Mouse (Mus musculus): ENCODE measurements at regions not wholly inside any gene's neighbourhood (a gene's known extent, or its start where the extent isn't known, plus 50 kb on each side); places are given as distances from the start of the nearest gene placed in this dataset.
A peak's percentile ranks its signal among the peaks of the same experiment; 100 is the strongest.

DNA sequence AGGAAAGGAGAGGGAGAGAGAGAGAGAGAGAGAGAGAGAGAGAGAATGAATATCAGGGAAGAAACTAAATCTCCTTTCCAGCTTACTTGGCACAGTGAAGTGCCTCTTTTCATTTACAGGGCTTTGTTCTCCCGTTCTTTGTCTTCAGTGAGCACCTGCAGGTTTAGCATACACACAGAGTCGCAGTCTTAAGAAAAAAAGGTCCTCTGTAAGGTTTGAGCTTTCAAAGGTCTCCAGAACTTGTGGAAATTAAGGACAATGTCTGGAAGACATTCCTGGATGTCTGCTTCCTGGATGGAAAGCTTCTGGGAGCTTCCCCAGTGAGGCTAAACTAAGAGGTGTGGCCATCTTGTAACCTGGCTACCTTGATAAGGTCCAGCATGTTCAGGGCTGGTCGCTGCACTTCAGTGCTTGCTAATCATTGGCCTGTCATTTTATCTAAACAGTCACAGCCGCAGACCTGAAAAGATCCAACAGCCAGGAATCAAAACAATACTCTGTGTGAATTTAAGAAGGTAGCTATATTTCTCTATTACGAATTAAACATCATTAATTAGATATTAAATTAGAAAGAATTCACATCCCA, 113.1 kb upstream of the Ralgapa2 start:
- no peak for DNase-seq

DNA sequence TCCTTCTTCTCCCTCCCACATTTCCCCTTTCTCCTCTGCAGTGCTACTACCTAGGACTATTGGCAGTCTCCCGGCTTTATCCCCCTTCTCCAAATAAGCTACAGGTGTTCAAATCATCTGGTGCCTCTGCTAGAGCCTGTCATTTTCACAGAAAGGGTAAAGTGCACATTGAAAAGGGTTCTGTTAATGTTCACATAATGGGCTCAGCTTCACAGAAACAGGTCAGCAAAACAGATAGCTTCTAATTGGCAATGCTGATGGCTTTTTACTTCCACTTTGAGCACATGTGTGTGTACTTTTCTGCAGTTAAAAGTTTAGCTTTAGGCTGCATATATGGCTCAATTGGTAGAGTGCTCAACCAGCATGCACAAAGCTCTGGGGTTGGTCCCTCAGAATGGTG, 114.4 kb upstream of the Ralgapa2 start:
- DNase-seq = no peak

DNA sequence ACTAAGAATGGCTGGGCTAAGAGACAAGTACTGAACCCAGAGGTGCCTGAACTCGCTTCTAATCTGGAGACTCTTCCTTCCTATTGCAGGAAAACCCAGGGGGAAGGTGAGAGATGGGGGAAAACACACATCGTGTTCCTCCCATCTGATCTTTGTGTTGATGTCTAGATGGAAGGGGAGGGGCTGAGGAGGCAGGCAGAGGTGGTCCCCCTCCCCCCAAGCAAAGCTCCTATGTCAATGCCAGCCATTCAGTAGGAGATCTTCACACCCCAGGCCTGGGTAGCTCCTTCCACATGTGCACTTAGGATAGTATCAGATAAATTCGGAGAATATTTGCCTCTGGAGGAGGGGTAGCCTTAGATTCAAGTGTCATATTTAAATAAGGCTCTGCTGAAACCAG, 118.0 kb upstream of the Ralgapa2 start:
- DNase-seq = no peak

DNA sequence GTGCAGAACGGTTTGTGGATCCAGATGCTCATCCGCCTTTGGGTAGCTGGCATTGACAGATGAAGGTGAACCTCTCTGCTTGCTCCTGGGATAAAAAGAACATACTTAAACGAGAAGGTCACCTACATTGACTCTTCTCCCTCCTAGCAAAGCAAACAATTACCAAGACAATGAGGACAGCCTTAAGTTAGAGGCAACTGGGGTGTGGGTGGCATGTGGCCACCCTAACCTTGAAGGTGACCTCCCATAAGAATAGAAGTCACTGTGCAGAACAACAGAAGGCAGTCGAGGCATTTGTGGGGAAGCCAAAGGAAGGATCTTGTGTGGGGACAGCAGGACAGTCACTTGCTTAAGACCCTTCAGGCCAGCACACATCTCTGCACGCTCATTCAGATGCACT, 119.0 kb upstream of the Ralgapa2 start:
- DNase-seq = no peak

DNA sequence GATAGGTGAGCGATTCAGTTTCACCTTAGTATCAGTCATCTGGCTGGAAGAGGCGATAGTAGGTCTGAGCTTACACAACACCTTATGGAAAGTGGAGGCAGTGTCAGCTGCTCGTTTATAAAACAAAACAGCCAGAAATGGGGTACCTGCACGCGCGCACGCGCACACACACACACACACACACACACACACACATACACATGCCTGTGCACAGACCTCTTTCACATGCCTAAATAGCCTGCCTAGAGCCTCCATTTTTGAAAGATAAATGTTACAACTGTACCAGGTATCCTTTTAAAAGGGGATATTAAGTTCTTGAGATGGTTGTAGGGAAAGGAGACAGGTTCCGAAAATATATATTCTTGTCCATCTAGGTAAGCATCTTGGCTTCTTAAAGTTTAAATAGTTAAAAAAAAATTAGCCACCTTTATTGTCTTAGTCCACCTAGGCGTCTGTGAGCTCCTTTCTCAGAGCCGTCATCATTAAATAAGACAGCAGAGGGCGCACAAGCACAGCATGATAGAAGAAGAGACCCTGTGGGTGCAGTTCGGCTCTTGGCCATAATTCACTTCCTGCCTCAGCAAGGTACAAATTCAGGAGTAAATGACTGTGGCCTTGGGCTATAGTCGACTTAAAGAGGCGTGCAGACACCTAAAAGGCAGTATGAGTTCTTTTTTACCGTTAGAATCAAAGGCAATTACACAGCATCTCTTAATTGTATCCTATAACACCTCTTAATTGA, 121.4 kb upstream of the Ralgapa2 start:
- peak; percentile 26 to 80 for DNase-seq

DNA sequence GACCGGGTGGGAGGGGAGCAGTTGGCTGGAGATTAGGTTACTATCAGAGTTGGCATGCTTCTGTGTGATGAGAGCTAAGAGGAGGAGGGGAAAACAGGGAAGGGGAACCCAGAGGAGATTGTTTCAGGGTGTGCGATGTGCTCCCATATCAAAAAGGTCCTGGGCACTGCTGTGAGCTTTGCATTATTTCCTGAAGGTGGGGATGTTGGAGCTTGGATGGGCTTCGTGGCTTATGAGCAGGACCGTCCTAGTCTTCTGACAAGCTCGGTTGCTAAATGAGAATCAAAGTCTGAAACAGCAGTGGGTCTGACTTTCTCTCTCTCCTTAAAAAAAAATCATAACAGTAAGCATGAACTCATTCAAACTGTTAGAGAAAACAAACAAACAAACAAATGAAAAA, 125.4 kb upstream of the Ralgapa2 start:
- DNase-seq = no peak

DNA sequence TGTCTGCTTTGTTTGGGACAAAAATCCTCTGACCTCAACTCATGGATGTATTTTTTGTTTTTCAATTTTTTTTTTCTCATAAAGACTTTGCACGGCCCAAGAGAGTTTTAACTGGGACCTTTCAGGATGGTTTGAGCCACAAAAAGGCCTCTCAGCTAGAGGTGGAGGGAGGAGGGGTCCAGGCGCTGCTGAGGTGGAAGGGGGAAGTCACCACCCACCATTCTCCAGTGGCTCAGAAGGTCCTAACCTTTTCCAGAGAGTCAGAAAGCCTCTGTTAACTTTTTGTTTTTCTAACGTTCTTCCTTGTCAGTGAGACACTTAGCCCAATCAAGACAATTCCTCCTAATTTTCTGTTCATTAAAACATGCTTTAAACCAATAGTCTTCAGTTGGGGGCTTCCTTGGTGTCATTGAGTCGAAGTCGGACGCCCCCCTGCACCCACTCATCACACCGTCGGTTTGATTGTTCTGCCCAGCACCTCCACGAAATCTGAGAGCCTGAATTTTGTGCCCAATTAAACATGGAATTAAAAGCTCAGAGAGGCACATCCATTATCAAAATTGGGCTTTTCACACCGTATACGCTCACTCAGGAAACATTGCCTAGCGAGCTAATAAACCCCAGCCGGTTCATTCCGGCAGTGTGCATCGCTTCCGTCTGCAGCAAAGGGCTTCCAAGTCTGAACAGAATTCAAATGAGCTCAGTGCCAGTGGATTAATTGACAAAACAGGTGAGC, 134.3 kb upstream of the Ralgapa2 start:
- no peak for DNase-seq

DNA sequence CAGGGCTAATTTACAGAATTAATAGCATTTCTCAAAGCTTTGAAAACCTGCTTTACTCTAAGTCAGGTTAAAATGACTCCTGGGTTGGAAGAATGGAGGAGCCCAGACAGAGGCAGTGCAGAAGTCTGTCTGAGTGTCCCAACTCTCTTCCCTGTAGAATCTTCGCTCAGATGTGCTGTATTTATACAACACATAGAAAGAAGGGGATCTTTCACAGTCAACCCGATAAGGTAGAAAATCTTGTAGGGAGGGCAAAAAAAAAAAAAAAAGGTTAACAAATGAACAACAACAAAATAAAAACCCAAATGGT, 134.8 kb upstream of the Ralgapa2 start:
- no peak for DNase-seq

DNA sequence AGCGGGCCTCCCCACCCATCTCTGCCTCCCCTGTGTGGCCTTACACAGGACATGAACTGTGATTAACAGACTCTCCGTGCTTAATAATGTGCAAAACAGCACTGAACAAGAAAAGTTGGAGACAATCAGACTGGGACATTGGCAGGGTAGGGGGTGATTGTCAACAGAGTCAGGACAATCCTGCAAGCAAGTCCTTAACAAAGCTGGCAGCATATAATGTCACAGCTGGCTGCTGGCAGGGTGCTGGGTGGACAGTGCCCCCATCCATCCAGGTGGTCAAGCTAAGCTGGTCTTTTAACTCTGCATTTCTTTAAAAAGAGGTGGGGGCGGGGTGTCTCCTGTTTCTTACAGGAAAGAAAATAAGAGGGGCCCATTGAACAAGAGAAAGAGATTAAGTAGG, 149.2 kb upstream of the Ralgapa2 start:
- DNase-seq = no peak

DNA sequence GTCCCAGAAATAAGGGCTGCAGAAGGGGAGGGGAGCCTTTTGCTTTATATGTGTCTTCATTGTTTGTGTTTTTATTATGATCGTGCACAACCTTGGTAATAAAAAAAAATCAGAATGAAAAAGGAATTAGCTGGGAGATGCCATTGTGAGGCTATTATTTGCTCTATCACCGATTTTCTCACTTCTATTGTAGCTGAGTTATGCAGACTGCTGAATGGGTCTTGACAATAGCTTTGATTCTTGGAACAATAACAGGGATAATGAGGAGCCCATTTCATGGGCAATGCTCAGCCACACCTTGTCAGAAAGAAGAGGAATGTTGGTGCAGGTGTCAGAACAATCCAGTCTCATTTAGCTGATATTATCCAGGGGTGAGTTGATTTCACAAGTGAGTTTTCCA, 160.6 kb upstream of the Ralgapa2 start:
- DNase-seq = no peak

DNA sequence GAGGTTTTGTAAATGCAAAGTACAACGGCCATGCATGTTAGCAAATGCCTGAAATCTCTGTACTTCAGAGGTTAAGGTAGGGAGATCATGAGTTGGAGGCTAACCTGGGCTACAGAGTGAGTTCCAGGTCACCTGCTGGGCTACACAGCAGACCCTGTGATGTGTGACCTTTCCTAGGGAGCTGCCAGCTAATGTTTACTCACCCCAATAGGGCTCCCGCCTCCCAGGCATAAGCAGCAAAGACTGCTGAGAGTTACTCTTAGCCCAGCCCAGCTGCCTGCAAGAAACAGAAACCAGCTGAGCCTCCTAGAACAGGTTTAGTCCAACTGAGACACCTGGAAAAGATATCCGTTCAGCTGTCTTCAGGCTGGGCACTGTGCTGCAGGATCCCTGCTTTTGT, 169.8 kb upstream of the Ralgapa2 start:
- DNase-seq = no peak

DNA sequence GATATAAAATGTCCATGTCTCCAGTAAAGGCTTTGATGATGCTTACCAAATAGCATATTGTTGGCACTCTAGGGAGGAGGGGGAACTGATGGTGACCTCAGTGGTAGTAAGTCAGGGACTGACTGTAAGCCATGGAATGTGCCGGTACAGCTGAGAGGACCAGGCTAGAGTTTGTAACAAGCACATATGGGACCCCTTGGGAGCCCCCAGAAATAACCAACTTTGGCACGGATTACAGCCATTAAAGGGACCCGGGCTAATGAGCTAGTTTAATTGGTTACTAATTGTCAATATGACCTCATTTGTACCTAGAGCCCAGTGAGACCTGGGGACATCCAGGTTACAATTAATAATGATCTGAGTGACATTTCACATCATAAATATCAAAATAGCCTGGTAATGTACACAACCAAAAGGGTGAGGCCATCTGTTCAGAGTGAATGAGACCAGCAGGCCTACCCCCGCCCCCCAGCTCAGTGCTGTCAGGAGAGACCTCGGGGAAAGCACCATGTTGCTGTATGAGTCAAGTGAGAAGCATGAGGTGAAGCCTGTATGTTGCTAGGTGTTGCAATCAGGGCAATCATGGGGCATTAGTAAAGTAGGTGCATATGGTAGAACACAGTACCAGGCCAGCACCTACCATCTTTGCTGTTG, 169.7 kb upstream of the Kiz start:
- DNase-seq = no peak

DNA sequence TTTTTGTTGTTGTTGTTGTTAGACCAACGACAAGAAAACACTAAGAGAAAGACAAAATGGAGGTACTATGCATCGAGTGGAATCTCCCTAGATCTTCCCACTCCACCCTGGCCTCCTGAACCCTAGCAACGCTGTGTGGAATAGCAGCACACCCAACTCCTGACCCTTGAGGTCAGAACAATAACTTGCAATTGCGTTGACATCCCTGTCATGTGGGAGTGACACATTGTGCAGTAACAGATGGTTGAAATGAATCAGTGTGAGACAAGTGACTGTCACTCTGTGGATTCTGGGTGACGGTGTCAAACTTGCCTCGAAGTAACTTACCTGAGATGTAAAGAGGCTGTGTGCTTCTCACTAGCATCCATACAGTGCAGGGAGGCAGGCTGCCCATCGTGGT, 167.1 kb upstream of the Kiz start:
- DNase-seq = no peak

DNA sequence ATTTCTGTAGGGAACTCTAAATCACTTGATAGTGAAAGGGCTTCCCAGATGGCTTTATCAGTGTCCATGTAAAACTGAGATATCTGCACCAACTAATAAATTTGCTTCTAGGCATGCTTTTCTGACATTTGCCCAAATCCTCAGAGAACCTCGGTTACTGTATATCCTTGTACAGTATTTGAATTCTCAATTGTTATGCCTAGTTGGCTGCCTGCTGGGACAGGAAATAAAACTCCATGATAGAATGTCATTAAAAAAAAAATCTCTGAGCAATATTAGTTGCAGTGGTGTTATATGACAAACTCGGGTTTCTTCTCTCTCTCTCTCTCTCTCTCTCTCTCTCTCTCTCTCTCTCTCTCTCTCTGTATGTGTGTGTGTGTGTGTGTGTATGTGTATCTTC, 162.2 kb upstream of the Kiz start:
- DNase-seq = no peak

DNA sequence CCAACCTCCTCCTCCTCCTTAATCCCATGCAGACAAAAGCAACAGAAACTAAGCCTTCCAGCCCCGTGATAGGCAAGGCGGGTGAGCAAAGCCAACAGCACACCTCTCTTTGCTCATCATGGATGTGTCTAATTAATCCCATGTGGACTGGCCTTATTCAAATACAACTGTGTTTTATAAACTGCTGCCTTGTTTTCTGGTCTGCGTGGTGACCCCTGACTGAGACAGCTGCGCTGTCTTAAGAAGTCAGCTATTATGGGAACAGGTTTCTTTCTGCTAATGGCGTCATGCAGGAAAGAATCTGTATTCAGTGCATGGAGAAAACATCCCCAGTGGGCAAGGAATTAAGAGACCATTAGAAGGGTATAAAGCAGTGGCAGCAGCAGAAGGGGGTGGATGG, 161.6 kb upstream of the Kiz start:
- DNase-seq = no peak

DNA sequence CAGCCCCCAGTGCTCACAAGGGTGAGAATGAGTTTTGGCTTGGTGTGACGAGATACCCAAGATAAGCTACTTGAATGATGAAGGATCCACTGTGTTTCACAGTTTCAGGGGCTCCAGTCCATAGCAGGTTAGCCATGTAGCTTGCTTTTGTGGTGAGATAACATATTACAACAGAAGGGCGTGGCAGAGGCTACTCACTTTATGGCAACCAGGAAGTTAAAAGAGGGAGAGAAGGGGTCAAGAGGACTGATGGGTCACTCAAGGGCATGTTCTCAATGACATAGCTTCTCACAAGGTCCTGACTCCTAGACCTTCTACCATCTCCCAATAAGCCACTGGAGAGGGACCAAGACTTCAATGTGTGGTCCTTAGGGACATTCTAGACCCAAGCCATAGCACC, 159.4 kb upstream of the Kiz start:
- no peak for DNase-seq

DNA sequence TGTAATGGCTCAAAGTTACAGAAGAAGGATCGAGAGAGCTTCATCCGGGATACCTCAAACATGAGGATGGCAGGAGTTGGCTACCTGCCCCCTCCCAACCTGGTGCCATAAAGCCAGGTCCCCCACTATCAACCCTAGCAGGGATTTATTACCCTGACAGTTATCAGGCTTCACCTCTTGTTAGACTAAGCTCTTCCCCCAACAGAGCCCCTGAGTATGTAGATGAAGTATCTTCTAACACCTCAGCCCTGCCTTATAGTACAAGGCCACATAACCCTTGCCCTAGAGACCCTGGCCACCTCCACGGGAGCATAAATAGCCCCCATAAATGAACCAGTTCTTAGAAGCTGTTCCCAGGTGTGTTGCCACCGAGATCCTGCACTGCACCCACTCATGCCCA, 158.9 kb upstream of the Kiz start:
- no peak for DNase-seq

DNA sequence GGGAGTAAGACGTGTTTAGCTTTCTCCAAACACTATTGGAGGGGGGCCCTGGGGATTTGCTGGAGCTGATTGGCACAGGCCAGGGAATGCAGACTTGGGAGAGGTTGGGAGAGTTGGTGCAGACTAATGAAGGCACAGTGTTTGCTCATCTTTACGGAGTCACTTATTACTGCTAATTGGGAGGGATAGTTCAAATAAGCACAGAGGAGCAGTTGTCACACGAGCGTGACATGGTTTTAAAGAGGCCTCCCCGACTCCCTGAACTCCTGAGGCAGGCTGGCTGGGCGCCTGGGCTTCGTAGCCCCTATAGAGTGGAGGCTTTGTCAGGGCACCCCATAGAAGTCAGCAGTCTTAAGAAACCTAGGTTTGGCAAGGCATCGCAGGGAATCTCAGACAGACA, 145.0 kb upstream of the Kiz start:
- no peak for DNase-seq

DNA sequence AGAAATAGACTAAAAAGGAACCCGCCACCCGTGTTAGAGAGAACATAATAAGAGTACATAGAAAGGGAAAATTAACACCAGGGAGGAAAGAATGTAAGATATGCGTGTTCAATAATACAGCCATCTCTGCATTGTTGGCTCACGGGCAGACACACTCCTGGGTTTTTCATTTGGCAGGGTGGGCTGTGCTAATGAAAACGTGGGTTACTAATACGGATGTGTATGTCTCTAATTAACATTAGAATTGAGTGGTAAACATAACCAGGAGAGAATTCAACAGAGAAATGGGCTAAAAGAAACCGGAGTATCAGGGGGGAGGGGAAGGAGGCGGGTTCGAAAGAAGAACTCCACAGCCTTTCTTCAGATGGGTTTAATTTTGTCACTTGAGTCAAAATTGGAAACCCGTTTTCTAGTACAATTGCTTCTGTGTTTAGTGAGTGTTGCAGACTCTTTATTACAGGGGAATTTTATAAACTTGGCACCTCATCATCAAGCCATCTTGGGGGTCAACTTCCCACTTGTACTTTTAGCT, 134.4 kb upstream of the Kiz start:
- no peak for DNase-seq

DNA sequence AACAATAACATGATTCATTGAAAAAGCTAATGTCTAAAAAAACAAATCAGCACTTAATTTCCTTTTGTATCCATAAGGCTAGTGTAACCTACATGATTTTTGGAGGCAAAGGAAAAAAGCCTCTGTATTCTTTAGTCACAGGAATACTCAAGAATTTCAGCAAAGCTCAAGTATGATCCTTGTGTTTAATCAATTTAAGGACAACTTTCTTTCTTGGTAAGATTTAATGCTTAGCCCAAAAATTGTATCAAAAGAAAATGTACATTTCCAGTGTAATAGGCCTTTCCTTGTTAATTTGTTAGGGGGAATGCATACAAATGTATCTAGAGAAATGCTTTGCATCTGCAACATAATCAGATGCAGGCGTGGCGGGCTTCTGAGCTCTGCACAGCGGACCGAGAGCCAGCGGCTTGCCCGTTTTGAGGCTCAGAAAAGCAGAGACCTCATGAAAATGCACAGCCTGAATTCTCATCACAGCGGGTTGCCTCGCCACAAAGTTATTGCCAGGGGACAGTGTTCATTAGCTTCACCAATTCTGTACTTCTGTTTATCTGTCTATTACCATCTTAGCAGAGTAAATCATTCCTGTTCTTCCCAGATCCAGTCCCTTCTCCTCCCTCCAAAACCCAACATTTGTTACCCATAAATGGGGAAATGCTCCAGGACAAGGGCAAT, 133.2 kb upstream of the Kiz start:
- no peak for DNase-seq

DNA sequence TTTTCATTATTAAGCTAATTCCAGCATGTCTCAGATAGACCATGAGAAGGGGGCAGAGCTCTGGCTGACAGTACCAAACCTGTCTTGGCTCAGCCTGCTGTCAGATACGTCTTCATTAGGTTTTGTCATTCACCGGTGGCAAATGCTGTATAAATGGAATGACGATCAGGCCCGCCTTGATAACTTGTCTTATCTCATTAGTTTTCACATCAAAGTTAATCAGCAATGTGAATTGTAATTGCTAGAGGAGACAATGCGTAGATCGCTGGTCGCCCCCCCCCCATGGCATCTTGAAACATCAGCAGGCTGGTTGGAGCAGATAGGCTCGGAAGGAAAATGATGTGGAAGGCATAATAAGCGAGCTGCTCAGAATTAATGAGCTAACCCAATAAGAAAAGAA, 132.5 kb upstream of the Kiz start:
- no peak for DNase-seq

DNA sequence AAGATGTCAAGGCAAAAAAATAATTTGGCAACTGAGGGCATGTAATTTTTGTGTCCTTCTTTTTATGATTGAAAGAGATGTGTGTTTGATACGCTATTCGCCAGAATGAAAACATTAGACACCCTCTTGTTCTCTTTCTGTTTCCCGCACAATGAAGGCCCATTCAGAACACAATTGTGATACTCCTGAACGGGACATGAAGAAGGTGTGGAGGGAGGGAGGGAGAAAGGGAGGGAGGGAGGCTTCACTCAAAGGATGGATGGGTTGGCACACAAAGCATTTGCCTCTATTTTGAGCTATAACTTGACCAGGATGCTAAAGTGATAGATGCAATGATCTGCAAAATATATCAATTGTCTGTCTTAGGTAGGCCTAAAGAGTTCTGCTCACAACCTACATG, 132.0 kb upstream of the Kiz start:
- DNase-seq = no peak
